Mouse (Mus musculus) right cerebral cortex, postnatal 36 days (tissue): ENCODE data around the gene Olfr1043.
"Not testable (repeated sequence)": the region's sequence is repeated elsewhere in the genome, so short reads cannot be mapped to it uniquely, and the experiment has no call there.

Source experiments
- DNase-seq, 2 experiments: peaks; one replicate each; pipeline ENCODE4 v3.0.0; 2022; ENCODE audit warnings: low spot score in 2 of 2, mixed read lengths in 1 of 2

Olfr1043 gene

GRCm38 (mm10) chr2:86167422-86167821 is at the start of gene Olfr1043:
Olfr1043 (minus strand) TSS chr2:86167522.
- DNase-seq = no peak

- DNase-seq = no peak
These were observed 35.6 kb upstream of the Olfr1043 start, which contains the start of gene Olfr1045 for GRCm38 (mm10) chr2:86202909-86203308. Olfr1045 (minus strand) TSS chr2:86203009.

GRCm38 (mm10) chr2:86195863-86196262 is 28.5 kb upstream of the Olfr1043 start:
- no peak for DNase-seq

- no peak for DNase-seq
These were observed 18.3 kb upstream of the Olfr1043 start, which contains the start of gene Olfr52 for GRCm38 (mm10) chr2:86185583-86185982. Olfr52 (minus strand) TSS chr2:86185683.

- no peak for DNase-seq
These were observed 12.6 kb upstream of the Olfr1043 start for GRCm38 (mm10) chr2:86179950-86180349.

- no peak for DNase-seq
These were observed 10.4 kb upstream of the Olfr1043 start, which contains the start of gene Olfr1044 for GRCm38 (mm10) chr2:86177720-86178119. Olfr1044 (minus strand) TSS chr2:86177820.

- DNase-seq = not testable (repeated sequence)
These were observed 8.1 kb upstream of the Olfr1043 start for GRCm38 (mm10) chr2:86175422-86175821.

GRCm38 (mm10) chr2:86161738-86162137 is 5.6 kb downstream of the Olfr1043 start, which contains the start of gene Olfr1042:
Olfr1042 (minus strand) TSS chr2:86161838.
- DNase-seq = no peak

GRCm38 (mm10) chr2:86146632-86147031 is 20.7 kb downstream of the Olfr1043 start, which contains the start of gene Olfr1040:
Olfr1040 (minus strand) TSS chr2:86146732.
- no peak for DNase-seq

GRCm38 (mm10) chr2:86135828-86136227 is 31.5 kb downstream of the Olfr1043 start, which contains the start of gene Olfr1039:
Olfr1039 (minus strand) TSS chr2:86135928.
- DNase-seq = no peak
